Mouse (Mus musculus) ES-E14 (cell line): ENCODE data around the gene P2rx3.

ENCODE experiments used
- CHD2 ChIP-seq: IDR thresholded peaks from 2 replicates; pipeline ENCODE4 v1.6.1; 2014; ENCODE audit warnings: mild to moderate bottlenecking, low read depth, low read length, inconsistent platforms
- HCFC1 ChIP-seq: IDR thresholded peaks from 2 replicates; pipeline ENCODE4 v1.6.1; 2012; ENCODE audit warnings: low read length, inconsistent platforms, borderline replicate concordance; ENCODE audit not compliant: insufficient read depth

DNA sequence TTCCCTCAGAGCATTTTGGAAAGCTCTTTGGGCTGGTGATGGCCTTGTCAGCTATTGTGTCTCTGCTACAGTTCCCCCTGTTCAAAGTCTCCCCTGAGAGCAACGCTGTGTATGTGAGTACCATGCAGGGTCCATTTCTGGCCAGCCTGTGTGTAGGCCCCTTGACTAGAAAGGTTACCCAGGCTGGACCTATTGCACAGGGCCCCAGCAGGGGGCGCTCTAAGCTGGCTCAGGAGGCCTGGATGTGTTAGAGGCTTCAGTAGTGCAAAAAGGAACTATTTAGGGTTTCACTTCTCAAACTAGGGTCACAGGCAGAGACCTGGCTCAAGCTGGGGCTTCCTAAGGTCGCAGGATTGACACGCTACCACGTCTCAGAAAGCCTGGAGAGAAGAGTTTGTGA lies 81.0 kb downstream of the P2rx3 start:
- no peak for TF ChIP-seq CHD2
- TF ChIP-seq HCFC1, result no peak
